Mouse (Mus musculus) G1E (cell line): ENCODE results near the gene Prdm16.

Experiments
- CTCF ChIP-seq: IDR thresholded peaks from 2 replicates; pipeline ENCODE4 v1.5.1; 2012; ENCODE audit warnings: low read depth, low read length, inconsistent platforms, mixed read lengths
- GATA1 ChIP-seq: IDR thresholded peaks from 2 replicates; pipeline ENCODE4 v1.6.1; 2012; ENCODE audit warnings: borderline replicate concordance, low read length, inconsistent platforms, mixed read lengths
- POLR2AphosphoS5 ChIP-seq: IDR thresholded peaks from 2 replicates; pipeline ENCODE4 v1.6.1; 2012; ENCODE audit warnings: low read depth, low read length, inconsistent platforms; ENCODE audit not compliant: insufficient replicate concordance
- TAL1 ChIP-seq: conservative IDR thresholded peaks from 2 replicates; pipeline ENCODE4 v1.6.1; 2012; ENCODE audit warnings: low read depth, low read length, inconsistent platforms, mixed read lengths

- TF ChIP-seq POLR2AphosphoS5 (no peak), CTCF (no peak), GATA1 (no peak), TAL1 (no peak)
These were observed 123.0 kb downstream of the Prdm16 start for GRCm38 (mm10) chr4:154513664-154514063.
